ENCODE assay signal across 8 mouse cellular contexts in genomic region chr2:29619484-29620300, GRCm38 (mm10). TPM values are rescaled to one million over a fixed set of nuclear protein-coding genes. Genes with fewer than 3 reads are reported as not detected.
A peak's percentile ranks its signal among the peaks of the same experiment; 100 is the strongest.
DNase-seq lines count a peak whose midpoint lies in the region; ATAC-seq and TF ChIP-seq lines count a peak whose summit lies in the region.

TSS of gene Rapgef1 (plus strand) at chr2:29619720.

- peak within 1 kb of the TSS; percentile 77 for H3K4me3 ChIP-seq in hindbrain, postnatal 0 days (ENCODE audit: low read length)
- peak within 1 kb of the TSS; percentile 74 for H3K4me3 ChIP-seq in macrophage (ENCODE audit: inconsistent target)

- H3K27ac ChIP-seq in hindbrain, postnatal 0 days: peak within 1 kb of the TSS; percentile 89
- peak within 1 kb of the TSS; percentile 87 for H3K27ac ChIP-seq in macrophage

- ATAC-seq in common myeloid progenitor, adult 5-6 weeks (replicated peaks; ENCODE audit: low read depth, poor library complexity, severe bottlenecking): peak; percentile 84
- ATAC-seq in hindbrain, postnatal 0 days: peak; percentile 91

- H3K4me1 ChIP-seq in hindbrain, postnatal 0 days (ENCODE audit: insufficient read depth, low read length): peaks cover 16% of the 10 kb centered on the region

- no peaks in the 10 kb centered on the region for H3K27me3 ChIP-seq in hindbrain, postnatal 0 days (ENCODE audit: insufficient read depth, low read length)

- TF ChIP-seq CTCF in hindbrain, postnatal 0 days (IDR thresholded peaks at IDR 0.05; ENCODE audit: low read depth): peak; percentile 92

- H3K79me2 ChIP-seq in macrophage (ENCODE audit: inconsistent target): peaks cover 38% of the 10 kb centered on the region

- H3K4me2 ChIP-seq in hindbrain, postnatal 0 days (ENCODE audit: low read depth, low read length): peak within 1 kb of the TSS; percentile 88

- 3% methylated on average over 46 of the region's 101 CpGs for WGBS in hindbrain, postnatal 0 days
- WGBS in macrophage (ENCODE audit: missing documents): under 1% methylated on average over 64 of the region's 101 CpGs

- H3K9me3 ChIP-seq in hindbrain, postnatal 0 days (ENCODE audit: low read length): no peaks in the 10 kb centered on the region

- peak within 1 kb of the TSS; percentile 90 for H3K9ac ChIP-seq in hindbrain, postnatal 0 days (replicated peaks; ENCODE audit: low read length)

- peak; percentile 88 for DNase-seq in ZHBTc4 (ENCODE audit: low read depth, low spot score)
- DNase-seq in gastrocnemius, adult 8-10 months (ENCODE audit: low spot score in 2 of 2): peak; percentile 56 to 73
- peak; percentile 88 for DNase-seq in hindbrain, postnatal 0 days (ENCODE audit: low spot score)
- DNase-seq in left cerebral cortex, adult 18-20 months (ENCODE audit: low spot score in 2 of 2): peak; percentile 83 to 89
- peak; percentile 76 for DNase-seq in retina, postnatal 7 days (ENCODE audit: low read depth, low spot score)
- DNase-seq in urinary bladder, adult 2 months (ENCODE audit: low spot score): peak; percentile 98

- H3K36me3 ChIP-seq in hindbrain, postnatal 0 days (ENCODE audit: insufficient read depth, low read length): no peaks in the 10 kb centered on the region
- no peaks in the 10 kb centered on the region for H3K36me3 ChIP-seq in macrophage (ENCODE audit: inconsistent target)

RNA-seq across cellular contexts. Expression of gene Rapgef1, which starts in this region (rescaled TPM):
- total RNA-seq in common myeloid progenitor, adult 5-6 weeks (2017): 25.4 and 40.5 TPM in 2 replicates
- total RNA-seq in gastrocnemius, adult 8-10 months (2022): 100 to 1,000 TPM; 152 to 187 (median 158) TPM
- 91.3 and 94.0 TPM in 2 replicates for total RNA-seq in hindbrain, postnatal 0 days (2014; rRNA removed)
- 13.7 and 14.4 TPM in 2 replicates for polyA plus RNA-seq in hindbrain, postnatal 0 days (2015; fragmentation: Nextera tagmentation; extraction: Ambion mirVana)
- total RNA-seq in left cerebral cortex, adult 18-20 months (2021): 100 to 1,000 TPM in 1 of 2 experiments, 10 to 100 TPM in 1; 91.4 to 100 TPM
- 100 to 1,000 TPM in 2 of 26 experiments, 10 to 100 TPM in 24; 26.3 to 301 (median 53.8) TPM for total RNA-seq in macrophage (2018; cell fraction: chromatin; rRNA removed)
- 10 to 100 TPM; 16.7 to 31.4 (median 23.3) TPM for total RNA-seq in macrophage (2018; cell fraction: cytosol; rRNA removed)
- total RNA-seq in macrophage (2018; cell fraction: nucleus; rRNA removed): 10 to 100 TPM; 21.6 to 88.3 (median 35.2) TPM
- polyA plus RNA-seq in macrophage (2018): 14.9 to 26.3 TPM (median 18.4 TPM) in 3 replicates
- polyA plus RNA-seq in urinary bladder, adult 2 months (2012; rRNA removed): 29.0 and 34.9 TPM in 2 replicates

Comparison
In these comparisons a context has a peak if more than half of its experiments do, and no peak if none do; other contexts are left out.
1. Peak in every context shown above with its lines: DNase-seq, ATAC-seq, H3K4me3 ChIP-seq and H3K27ac ChIP-seq.